Mouse (Mus musculus): ENCODE data around the gene Tenm4. TPM values are rescaled to one million over a fixed set of nuclear protein-coding genes. Genes with fewer than 3 reads are reported as not detected.
"Not testable (repeated sequence)": the region's sequence is repeated elsewhere in the genome, so short reads cannot be mapped to it uniquely, and the experiment has no call there.

Gene Tenm4
- polyA plus RNA-seq, 1 experiment from 2014 or later: 52.7 TPM

DNA sequence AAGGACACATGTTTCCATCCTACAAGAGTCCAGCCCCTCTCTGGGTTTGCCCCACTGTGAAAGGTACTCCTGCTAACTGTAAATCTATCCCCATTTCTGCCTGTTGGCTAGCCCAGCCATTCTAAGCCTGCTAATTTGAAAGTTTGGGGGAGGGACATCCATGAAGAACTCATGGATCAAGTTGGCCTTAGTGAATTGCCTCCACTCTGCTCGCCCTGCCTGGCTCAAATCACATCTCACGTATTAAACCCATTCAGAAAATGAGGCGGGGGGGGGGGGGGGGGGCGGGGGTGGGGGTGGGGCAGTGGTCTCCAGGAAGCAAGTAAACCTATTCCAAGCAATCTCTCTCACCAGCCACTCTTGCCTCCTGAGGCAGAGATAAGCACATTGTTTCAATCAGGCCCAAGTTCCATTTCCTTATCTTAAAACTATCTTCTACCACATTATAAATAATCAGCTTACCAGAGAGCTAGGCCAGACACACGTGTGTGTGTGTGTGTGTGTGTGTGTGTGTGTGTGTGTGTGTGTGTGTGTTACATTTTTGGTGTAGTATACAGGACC, 429.4 kb downstream of the Tenm4 start:
- Histone ChIP-seq H3K9me3 (no peaks in the 10 kb centered on the region), H3K9ac (no peak overlapping the region), H3K4me2 (no peak overlapping the region), H3K4me3 (no peak overlapping the region), H3K36me3 (replicated peaks) (no peaks in the 10 kb centered on the region), H3K27me3 (replicated peaks) (no peaks in the 10 kb centered on the region), H3K27ac (no peak overlapping the region), H3K4me1 (no peaks in the 10 kb centered on the region; the same call in 1 of the 2 replicates)
- 45% methylated on average over 5 of the region's 5 CpGs for WGBS
- no peak for ATAC-seq (replicated peaks)

DNA sequence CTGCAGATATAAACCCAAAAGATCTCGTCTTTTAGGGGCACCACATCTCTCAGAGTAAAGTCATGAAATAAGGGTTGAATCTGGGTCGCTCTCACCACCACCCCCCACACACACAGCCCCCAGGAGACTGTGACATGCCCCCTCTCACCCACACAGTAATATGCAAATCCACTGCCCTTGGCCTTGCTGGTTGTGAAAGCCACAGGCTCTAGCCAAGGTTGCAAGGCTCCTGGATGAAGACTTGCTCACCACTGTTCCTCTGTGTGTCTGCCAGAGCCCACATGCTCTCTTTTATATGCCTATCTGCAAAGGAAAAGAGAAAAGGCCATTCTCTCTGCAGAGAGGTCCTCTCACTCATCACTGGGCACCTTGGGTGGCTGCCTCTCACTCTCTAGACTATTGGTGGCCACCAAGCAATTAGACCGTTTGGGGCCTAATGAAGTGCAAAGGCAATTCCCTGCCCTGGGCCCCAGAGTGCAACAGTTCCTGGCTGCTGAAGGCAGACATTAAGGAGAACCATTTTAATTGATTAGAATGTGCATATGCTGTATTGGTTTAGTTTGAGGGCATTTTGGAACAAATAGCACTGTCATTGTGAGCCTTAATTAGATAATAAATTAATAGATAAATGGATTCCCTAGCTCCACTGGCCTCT, 433.2 kb downstream of the Tenm4 start:
- H3K27me3 ChIP-seq (replicated peaks): no peaks in the 10 kb centered on the region
- no peak overlapping the region for H3K4me3 ChIP-seq
- H3K9me3 ChIP-seq: no peaks in the 10 kb centered on the region
- ATAC-seq (replicated peaks): no peak
- 76% methylated on average over 3 of the region's 3 CpGs for WGBS
- no peaks in the 10 kb centered on the region for H3K36me3 ChIP-seq (replicated peaks)
- H3K9ac ChIP-seq: no peak overlapping the region
- H3K27ac ChIP-seq: no peak overlapping the region
- no peaks in the 10 kb centered on the region; the same call in 1 of the 2 replicates for H3K4me1 ChIP-seq
- H3K4me2 ChIP-seq: no peak overlapping the region

DNA sequence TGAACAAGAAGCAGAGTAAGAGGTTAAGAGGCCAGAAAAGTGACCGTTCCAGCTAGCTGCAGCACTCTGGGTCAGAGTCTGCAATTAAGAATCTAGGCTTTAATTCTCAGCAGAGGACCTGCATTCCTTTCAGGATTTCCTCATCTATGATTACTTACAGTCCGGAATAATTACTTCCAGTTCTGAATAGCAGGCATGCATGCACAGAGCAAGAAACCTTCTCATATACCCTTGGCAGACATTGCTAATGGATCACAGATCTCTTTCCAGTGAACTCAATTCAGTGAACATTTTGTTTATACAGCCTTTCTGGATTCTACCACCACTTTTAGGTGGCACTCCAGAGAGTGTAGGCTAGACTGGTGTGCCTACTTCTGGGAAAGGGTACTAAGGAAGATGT, 434.3 kb downstream of the Tenm4 start:
- Histone ChIP-seq H3K9me3 (no peaks in the 10 kb centered on the region), H3K4me3 (no peak overlapping the region), H3K36me3 (replicated peaks) (no peaks in the 10 kb centered on the region), H3K4me1 (no peaks in the 10 kb centered on the region; the same call in 1 of the 2 replicates), H3K27me3 (replicated peaks) (no peaks in the 10 kb centered on the region), H3K4me2 (no peak overlapping the region), H3K9ac (no peak overlapping the region), H3K27ac (no peak overlapping the region)
- 66% methylated on average over 2 of the region's 2 CpGs for WGBS
- no peak for ATAC-seq (replicated peaks)

DNA sequence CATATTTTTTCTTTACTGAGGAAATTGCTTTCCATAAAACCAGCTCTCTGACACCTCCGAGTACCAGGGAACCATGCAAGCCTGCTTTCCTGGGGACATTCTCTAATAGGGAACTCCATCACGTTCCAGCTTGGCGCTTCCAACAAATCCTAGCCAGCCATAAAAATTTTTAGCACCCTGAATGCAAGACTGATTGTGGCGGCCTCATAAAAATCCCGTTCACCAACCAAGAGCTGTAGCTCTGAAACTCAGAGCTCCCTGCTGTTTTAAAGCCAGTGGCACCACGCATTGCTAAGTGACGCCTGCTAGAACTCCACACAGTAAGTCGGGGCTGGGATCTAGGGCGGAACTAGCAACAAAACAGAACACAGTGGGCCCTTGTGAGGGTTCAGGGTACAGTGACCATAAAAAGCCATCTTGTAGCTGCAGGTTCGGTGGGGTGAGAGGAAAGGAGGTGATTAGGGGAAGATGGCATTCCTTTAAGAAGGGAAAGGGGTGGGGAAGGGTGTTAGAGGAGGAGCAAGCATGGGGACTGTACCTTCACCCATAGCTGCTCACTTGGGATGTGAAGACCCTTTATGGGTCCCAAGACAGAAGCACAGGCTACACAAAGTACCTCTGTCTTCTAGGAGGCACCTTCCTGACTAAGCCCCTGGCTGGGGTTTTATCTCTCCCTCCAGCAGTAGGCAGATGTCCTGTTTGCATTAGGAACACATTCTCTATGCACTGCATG, 439.0 kb downstream of the Tenm4 start:
- 61% methylated on average over 10 of the region's 10 CpGs for WGBS
- H3K4me3 ChIP-seq: no peak overlapping the region

DNA sequence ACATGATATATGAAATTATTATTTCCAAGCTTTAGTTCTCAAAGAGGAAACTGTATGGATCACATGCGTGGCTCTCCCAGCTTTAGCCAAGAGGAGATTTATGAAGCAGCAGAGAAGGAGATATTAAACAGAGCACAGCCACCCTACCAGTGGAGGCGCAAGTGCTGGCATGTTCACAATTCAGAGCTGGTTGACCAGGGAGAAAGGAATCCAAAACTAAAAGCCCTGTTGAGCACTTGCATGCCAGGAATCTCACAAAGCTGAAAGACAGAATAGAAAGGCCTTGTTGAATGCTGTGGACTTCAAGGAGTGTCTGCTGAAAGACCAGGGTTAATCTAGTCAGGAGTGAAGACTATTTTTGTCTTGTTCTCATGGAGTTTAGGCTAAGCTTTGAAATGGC, 446.3 kb downstream of the Tenm4 start:
- Histone ChIP-seq H3K9ac (no peak overlapping the region), H3K27me3 (replicated peaks) (no peaks in the 10 kb centered on the region), H3K27ac (no peak overlapping the region), H3K36me3 (replicated peaks) (no peaks in the 10 kb centered on the region), H3K4me1 (no peaks in the 10 kb centered on the region), H3K4me3 (no peak overlapping the region), H3K4me2 (no peak overlapping the region), H3K9me3 (no peaks in the 10 kb centered on the region)
- ATAC-seq (replicated peaks): no peak
- 76% methylated on average over 2 of the region's 2 CpGs for WGBS

More for the DNA sequence above, 439.0 kb downstream of the Tenm4 start:
- Histone ChIP-seq H3K9me3 (no peaks in the 10 kb centered on the region), H3K9ac (no peak overlapping the region), H3K36me3 (replicated peaks) (no peaks in the 10 kb centered on the region), H3K4me1 (no peaks in the 10 kb centered on the region), H3K4me2 (no peak overlapping the region), H3K27ac (no peak overlapping the region), H3K27me3 (replicated peaks) (no peaks in the 10 kb centered on the region)
- no peak for ATAC-seq (replicated peaks)

DNA sequence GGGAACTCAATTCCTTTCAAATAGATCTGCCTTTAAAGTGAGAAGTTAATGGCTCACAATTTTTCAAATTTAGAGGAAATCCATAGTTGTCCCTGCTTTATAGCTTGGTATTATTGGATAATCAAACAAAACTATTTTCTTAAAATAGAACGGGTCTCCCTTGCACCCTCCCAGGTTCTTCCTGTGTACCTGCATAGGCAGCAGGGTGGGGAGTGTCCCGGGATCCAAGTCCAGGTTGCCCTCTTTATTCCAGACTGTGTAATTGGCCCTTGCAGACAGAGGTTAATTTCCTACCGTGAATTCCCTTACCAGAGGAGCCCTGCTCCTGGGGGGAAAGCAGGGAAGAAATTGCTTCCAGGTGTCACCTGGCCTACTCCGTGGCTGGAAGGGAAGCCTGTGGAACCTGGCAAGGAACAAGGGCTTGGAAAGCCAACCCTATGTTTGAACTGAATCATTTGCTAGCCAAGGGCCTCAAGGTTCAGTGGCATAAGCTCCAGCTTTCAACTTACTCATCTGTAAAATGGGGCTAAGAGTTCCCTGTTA, 449.0 kb downstream of the Tenm4 start:
- Histone ChIP-seq H3K36me3 (replicated peaks) (no peaks in the 10 kb centered on the region), H3K4me3 (no peak overlapping the region), H3K9ac (no peak overlapping the region), H3K27me3 (replicated peaks) (no peaks in the 10 kb centered on the region), H3K27ac (no peak overlapping the region), H3K9me3 (no peaks in the 10 kb centered on the region), H3K4me2 (no peak overlapping the region), H3K4me1 (no peaks in the 10 kb centered on the region)
- ATAC-seq (replicated peaks): no peak
- 90% methylated on average over 4 of the region's 4 CpGs for WGBS

DNA sequence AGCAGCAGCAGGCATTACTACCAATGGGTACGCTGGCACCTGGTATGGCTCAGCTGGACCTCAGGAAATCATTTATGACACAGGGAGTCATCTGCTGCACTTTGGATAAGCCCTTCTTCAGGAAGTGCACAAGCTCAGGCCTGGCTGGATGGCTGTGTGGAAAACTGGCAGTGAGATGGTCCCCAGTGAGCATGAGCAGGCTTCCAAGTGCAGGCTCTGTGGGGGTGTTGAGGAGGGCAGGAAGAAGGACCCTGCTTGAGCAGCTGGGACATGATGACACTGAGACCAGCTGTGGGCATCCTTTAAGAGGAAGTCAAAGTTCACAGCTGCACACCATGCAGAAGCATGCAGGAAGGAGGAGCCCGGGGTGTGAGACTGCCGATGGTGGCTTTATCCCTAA, 455.3 kb downstream of the Tenm4 start:
- WGBS: 78% methylated on average over 3 of the region's 3 CpGs
- Histone ChIP-seq H3K9me3 (no peaks in the 10 kb centered on the region), H3K27me3 (replicated peaks) (no peaks in the 10 kb centered on the region), H3K4me1 (no peaks in the 10 kb centered on the region), H3K27ac (no peak overlapping the region), H3K9ac (no peak overlapping the region), H3K4me3 (no peak overlapping the region), H3K4me2 (no peak overlapping the region), H3K36me3 (replicated peaks) (no peaks in the 10 kb centered on the region)
- no peak for ATAC-seq (replicated peaks)

DNA sequence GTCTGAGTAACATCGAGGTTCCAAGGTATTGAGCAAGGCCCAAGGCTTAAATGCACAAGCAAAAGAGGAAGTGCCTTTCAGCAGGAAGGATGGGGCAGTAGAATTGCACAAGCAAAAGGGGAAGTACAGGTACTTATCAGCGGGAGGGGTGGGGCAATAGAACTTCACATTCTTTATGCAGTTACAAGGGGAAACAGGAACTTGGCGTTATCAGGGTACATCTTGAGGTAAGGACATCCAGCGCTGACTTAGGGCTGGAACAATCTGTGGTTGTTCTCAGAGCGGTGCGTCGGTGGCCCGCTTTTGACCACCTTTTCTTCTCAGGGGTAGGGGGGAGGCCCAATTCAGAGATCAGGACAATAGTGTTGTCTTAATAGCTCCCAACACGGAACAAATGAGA, 459.5 kb downstream of the Tenm4 start:
- H3K4me3 ChIP-seq; H3K9me3 ChIP-seq; H3K4me2 ChIP-seq; H3K27me3 ChIP-seq (replicated peaks); H3K27ac ChIP-seq; H3K9ac ChIP-seq; H3K36me3 ChIP-seq (replicated peaks); ATAC-seq (replicated peaks); H3K4me1 ChIP-seq: not testable (repeated sequence)
- 93% methylated on average over 9 of the region's 9 CpGs for WGBS

DNA sequence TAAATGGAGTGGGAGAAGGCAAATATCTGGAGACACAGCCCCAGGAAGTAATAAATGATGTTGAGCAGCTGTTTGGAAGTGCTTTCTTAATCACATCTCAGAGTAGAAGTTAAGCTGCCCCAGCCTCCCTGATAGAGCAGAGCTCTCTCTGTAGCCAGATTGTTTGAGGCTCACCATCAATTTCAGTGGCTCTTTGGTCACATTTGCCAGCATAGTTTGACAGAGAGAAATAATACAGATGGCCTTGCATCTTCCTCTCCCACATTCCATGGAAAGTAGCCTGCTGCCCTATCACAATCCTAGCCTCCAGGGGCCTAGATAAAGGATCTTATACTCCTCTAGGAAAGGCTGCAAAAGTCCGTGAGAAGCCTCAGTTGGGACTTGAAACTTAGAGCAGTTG, 462.0 kb downstream of the Tenm4 start:
- Histone ChIP-seq H3K27ac (no peak overlapping the region), H3K9me3 (no peaks in the 10 kb centered on the region), H3K36me3 (replicated peaks) (no peaks in the 10 kb centered on the region), H3K9ac (no peak overlapping the region), H3K27me3 (replicated peaks) (no peaks in the 10 kb centered on the region), H3K4me1 (no peaks in the 10 kb centered on the region), H3K4me2 (no peak overlapping the region), H3K4me3 (no peak overlapping the region)
- ATAC-seq (replicated peaks): no peak
- whole genome bisulfite sequencing: 82% methylated on average over 1 of the region's 1 CpGs

DNA sequence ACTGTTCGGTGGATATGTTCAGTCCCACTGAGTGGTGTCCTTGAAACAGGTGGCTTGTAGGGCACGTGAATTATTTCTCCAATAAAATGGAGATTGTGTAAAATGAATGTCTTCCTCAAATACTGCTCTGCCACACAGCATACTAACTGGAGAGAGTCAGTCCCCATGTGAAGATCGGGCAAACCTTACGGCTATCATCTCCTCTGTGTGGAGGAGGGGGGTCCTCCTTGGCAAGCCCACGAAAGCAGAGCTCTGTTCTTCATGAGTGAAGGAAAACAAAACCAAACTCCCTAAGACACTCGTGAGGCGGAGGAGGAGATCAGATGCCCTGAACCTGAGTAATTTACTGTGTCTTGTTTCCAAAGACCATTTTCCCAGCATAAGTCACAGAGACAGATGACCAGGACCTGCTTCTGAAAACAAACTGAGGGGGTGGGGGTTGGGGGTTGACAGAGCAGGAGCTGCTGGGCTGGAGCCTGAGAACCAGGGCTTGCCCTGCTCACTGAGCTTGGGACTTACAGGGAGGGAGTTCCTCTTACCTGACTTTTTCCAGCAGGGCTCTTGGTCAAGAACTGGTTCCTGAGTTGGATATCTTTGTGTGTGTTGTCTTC, 464.9 kb downstream of the Tenm4 start:
- Histone ChIP-seq H3K9ac (no peak overlapping the region), H3K4me1 (no peaks in the 10 kb centered on the region), H3K27ac (no peak overlapping the region), H3K4me2 (no peak overlapping the region), H3K9me3 (no peaks in the 10 kb centered on the region), H3K27me3 (replicated peaks) (no peaks in the 10 kb centered on the region; the same call in 1 of the 2 replicates), H3K36me3 (replicated peaks) (no peaks in the 10 kb centered on the region), H3K4me3 (no peak overlapping the region)
- no peak for ATAC-seq (replicated peaks)
- 55% methylated on average over 7 of the region's 7 CpGs for WGBS

DNA sequence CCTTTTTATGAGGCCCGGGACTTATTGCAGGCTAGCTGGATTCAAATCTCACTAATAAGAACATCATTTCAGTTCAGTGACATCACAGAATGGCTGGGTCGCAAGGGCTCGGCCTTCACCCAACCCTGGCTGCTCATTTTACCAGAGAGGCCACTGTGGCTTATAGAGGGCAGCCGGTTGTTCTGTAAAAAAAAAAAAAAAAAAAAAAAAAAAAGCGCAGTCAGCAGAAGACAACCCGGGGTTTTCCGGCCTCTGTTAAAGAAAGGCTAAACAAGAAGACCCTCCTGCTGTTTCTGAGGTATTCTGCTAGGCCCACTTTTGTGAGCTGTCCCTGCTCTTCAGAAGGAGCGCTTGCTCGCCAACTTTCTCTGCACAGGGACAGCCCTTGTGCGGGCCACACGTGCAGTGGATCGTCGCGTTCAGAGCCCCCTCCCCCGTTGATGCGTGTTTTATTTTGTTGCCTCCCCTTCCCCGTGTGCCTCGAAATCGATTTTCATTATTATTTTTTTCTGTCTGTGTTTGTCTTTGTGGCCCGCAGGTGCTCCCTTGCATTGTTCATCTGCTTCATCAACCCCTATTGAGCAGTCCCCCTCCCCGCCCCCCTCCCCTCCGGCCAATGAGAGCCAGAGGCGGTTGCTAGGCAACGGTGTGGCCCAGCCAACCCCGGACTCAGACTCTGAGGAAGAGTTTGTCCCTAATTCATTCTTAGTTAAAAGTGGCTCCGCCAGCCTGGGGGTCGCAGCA, 472.6 kb downstream of the Tenm4 start:
- Histone ChIP-seq H3K27me3 (replicated peaks) (peaks cover 9% of the 10 kb centered on the region; the same call in 1 of the 2 replicates), H3K9me3 (no peaks in the 10 kb centered on the region), H3K4me2 (peak overlapping the region; percentile 71), H3K9ac (peak overlapping the region; percentile 23; the same call in 1 of the 2 replicates), H3K36me3 (replicated peaks) (no peaks in the 10 kb centered on the region), H3K4me1 (peaks cover 28% of the 10 kb centered on the region), H3K4me3 (peak overlapping the region; percentile 39), H3K27ac (0 out of 2 replicates have a peak overlapping the region, but pooled peaks have one; percentile 17)
- peak; percentile 92 for ATAC-seq (replicated peaks)
- WGBS: 1% methylated on average over 27 of the region's 27 CpGs

DNA sequence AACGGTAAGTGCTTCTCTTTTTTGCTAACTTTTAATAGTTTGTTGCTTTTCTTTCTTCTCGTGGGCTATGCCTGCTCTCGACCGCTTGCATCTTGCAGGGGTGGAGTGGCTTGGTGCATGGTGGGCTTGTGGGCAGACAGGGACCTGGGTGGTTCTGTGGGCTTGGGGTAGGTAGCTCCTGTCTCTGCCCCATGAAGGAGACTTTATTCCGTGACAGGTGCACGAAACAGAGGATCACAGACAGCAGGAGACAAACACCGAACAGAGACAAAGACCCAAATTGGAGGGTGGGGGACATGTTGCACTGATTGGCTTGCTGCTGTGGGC, 473.1 kb downstream of the Tenm4 start:
- WGBS: 3% methylated on average over 7 of the region's 7 CpGs
- Histone ChIP-seq H3K4me1 (peaks cover 28% of the 10 kb centered on the region), H3K9ac (no peak overlapping the region; the same call in 1 of the 2 replicates)

More for the DNA sequence above, 473.1 kb downstream of the Tenm4 start:
- peak overlapping the region; percentile 39 for H3K4me3 ChIP-seq
- H3K9me3 ChIP-seq: no peaks in the 10 kb centered on the region
- peak; percentile 51 for ATAC-seq (replicated peaks)
- peak overlapping the region; percentile 71 for H3K4me2 ChIP-seq
- H3K36me3 ChIP-seq (replicated peaks): no peaks in the 10 kb centered on the region
- no peak overlapping the region for H3K27ac ChIP-seq
- H3K27me3 ChIP-seq (replicated peaks): 0 out of 2 replicates have a peak, but pooled peaks cover 9% of the 10 kb centered on the region

Data from midbrain, embryonic 15.5 days (tissue).